Mouse (Mus musculus): Measurements from ENCODE around the gene Epdr1. TPM values are rescaled to one million over a fixed set of nuclear protein-coding genes. Genes with fewer than 3 reads are reported as not detected.

Gene Epdr1
- total RNA-seq (2022) = 100 to 1,000 TPM in 2 of 4 experiments, 10 to 100 TPM in 2; 98.0 to 108 (median 103) TPM

DNA sequence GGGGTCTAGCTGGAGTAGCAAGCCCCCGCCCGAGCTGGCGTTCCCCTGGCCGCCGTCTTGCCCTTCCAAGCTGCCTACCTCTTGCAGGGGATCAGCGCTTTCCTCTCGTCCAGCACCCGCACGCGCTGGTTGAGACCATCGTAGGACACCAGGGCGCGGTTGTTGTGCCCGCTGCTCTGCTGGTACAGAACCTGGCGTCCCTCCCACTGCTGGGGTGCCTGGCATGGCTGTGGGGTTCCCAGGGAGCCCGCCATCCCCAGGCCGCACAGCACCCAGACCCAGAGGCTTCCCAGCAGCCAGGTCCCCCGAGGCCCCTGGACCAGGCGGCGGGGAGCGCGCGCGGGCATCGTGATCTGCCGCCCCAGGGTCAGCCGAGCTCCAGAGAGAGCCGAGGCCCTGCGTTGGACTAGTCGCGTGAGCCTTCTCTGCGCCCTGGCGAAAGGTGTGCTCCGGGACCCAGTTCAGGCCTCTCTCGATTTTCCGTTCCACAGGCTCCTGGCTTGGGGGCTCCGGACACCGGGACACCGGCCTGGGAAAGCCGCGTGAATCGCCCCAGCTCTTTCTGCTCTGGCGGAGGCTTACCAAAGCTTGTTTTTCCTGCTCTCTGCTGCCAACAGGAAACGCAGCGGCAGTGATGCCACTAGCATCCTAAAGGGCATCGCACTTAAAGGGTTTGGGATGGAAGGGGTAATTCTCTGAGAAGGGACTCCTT is at the start of gene Epdr1:
Gene Epdr1, minus strand, starts transcription at position 712 of the 712 bp plus-strand sequence.
- peak; percentile 60 to 66 for DNase-seq (ENCODE audit: low spot score in 2 of 2)

DNA sequence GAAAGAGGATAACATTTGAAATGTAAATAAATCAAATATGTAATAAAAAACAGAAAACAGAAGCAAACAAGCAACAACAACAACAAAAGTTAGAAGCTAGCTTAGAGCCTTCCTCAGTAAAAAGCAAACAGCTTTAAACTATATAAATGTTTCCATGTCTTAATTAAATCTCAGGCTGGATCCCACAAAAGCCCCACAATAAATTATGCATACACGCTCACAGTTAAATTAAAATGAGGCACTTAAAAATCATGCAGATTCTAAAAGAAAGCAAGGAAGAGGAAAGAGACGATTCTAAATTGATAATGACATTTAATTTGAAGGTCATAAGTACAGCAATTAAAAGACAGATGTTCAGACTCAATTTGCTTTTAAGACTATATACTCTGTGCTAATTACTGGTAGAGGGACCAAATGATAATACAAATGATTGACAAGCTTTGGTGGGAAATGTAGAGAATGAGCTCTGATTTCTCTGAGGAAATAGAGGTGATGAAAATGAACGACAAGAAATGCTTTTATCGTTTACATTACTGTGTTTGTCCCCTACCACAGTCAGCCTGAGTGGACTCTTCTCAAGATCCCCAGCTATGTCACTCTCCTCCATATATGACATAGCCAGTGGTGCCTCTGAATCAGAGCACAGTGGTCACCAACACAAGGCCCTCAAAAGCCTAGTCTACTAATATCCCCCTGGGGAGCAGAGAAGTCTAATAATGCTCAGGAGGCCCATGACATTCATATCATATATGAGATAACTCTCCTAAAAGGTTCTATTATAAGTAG is 48.8 kb upstream of the Epdr1 start:
- no peak for DNase-seq (ENCODE audit: low spot score in 2 of 2)

GRCm38 (mm10) chr13:19652405-19652804 is 32.7 kb upstream of the Epdr1 start:
- DNase-seq (ENCODE audit: low spot score in 2 of 2) = no peak

- no peak for DNase-seq (ENCODE audit: low spot score in 2 of 2)
Observed at GRCm38 (mm10) chr13:19649824-19650223, 30.1 kb upstream of the Epdr1 start.

- no peak for DNase-seq (ENCODE audit: low spot score in 2 of 2)
Observed at GRCm38 (mm10) chr13:19644225-19644624, 24.5 kb upstream of the Epdr1 start.

GRCm38 (mm10) chr13:19643519-19643918 is 23.8 kb upstream of the Epdr1 start:
- no peak for DNase-seq (ENCODE audit: low spot score in 2 of 2)

- no peak for DNase-seq (ENCODE audit: low spot score in 2 of 2)
Observed at GRCm38 (mm10) chr13:19640203-19640851, 20.6 kb upstream of the Epdr1 start.

DNA sequence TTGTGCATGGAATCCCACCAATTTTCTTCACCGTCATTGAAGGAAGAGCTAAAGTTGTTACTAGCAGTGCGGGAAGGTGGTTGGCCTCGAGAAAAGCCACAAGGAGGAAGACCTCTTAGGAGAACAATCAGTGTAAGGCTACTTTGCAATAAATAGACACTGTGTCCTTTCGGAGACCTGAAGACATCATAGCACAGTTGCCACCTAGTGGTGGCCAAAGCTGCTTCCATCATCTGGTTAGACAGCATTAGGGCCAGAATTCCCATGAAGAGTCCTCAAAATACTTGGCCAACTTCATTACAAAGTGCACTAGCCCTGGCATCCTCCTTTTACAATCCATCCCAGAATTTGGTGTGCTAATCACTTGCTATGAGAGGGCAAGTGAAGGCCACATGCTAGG is 16.4 kb upstream of the Epdr1 start:
- no peak for DNase-seq (ENCODE audit: low spot score in 2 of 2)

DNA sequence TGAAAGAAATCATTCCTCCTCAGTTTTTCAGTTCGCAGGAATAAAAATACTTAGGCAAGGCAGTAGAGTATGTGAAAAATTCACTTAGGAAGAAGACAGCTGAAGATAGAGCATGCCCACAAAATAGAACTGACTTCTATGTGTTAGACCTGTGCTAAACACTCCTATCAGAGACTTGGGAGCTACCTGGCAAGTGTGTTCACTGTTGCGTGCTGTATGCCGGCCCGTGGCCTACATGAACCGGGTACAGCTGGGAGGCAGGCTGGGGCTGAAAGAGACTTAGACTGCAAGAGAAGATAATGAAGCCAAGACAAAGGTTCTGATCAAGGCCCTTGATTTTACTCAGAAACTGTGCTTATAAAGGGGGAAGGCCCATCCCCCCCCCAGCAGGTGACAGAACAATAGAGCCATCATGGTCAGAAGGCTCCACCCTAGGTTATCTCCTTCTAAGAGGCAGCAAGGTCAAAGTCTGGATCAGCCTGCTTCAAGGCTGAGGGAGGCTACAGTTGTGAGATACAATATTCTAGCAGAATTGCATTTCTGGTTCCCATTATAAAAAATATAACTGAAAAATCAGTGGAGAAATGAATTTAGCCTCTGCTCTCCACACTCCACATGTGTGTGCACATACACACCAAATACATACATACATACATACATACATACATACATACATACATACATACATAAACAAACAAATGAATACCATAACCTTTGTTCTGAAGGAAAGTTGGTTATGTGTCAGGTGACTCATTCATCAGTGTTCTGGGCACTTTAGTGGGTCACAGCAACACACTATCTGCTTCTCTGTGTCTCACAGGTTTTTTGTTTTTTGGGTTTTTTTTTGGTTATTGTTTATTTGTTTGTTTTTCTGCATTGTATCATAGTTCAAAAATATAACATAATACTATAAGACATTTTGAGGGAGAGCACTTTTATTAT is 11.3 kb upstream of the Epdr1 start:
- DNase-seq (ENCODE audit: low spot score in 2 of 2) = no peak

DNA sequence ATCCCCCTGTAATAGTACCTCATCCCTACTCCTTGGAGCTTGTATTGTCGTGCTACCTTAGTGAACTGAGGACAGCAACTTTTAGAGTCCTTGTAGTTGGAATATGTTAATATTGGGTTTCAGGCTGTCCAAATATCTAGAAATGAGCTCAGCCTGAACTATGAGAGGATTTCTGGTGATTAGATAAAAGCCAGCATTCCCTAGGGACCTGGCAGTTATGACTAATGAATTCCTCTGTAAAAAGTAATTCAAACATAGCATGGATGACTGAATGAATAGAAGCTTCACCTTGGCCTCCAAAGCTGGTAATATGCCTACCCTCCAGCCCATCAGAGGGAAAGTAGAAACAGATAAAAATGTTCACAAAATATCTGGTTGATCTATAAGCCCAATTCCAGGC is 6.7 kb upstream of the Epdr1 start:
- DNase-seq (ENCODE audit: low spot score in 2 of 2) = no peak

DNA sequence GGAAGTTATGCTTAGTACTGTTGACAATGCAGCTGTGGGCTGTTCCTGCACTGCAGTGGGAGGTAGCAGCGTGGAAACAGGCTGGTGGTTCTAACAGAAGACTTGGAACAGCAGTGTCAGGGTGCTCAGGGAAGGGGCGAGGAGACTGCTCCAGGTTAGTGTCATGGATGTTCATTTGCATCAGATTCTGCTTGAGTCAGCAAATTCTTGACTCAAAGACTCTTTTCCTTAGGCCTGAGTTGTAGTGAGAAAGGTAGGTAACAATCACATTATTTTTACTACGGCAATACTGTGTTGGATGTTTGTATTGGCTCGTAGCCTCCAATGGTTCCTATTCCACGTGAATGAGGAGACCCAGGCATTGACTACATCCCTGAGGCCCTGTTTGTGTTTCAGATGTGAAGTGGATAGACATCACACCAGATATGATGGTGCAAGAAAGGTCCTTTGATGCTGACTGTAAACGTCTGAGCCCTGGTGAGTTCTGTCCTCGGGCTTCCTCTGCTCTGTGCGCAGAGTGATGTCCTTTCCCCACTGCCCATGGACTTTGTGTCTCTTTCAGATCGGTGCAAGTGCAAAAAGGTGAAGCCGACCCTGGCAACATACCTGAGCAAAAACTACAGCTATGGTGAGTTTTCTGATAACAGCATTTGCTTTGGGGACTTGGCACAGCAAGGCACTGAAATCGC is 5.0 kb upstream of the Epdr1 start:
- DNase-seq (ENCODE audit: low spot score in 2 of 2) = no peak

- no peak for DNase-seq (ENCODE audit: low spot score in 2 of 2)
Observed at GRCm38 (mm10) chr13:19623228-19623905, 3.6 kb upstream of the Epdr1 start.

GRCm38 (mm10) chr13:19622573-19623227 is 3.0 kb upstream of the Epdr1 start, which contains the start of gene Sfrp4:
Gene Sfrp4 (plus strand): TSS chr13:19623104.
- DNase-seq (ENCODE audit: low spot score in 2 of 2) = peak in 1 of 2 experiments; percentile 36

GRCm38 (mm10) chr13:19618841-19619215 is 899 bp downstream of the Epdr1 start:
- DNase-seq (ENCODE audit: low spot score in 2 of 2) = no peak

GRCm38 (mm10) chr13:19618081-19618480 is 1.6 kb downstream of the Epdr1 start:
- no peak for DNase-seq (ENCODE audit: low spot score in 2 of 2)

- DNase-seq (ENCODE audit: low spot score in 2 of 2) = no peak
Observed at GRCm38 (mm10) chr13:19614311-19614710, 5.4 kb downstream of the Epdr1 start.

DNA sequence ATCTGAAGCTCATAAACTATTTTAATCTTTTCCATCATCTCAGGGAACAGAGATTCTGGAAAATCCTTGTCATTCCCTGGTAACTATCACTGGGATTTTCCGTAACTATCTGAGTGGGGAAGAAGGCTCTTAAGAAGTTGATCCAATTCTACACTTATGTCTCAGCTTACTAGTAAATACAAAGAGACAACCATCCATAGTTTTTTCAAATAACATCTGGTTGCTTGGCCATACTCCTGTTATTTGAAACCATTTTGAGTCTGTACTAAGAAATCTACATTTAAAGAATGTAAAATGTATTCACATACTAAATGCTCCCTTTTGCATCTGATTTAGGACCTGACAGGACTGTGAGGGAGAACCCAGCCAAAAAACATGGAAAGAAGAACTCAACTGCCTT is 6.3 kb downstream of the Epdr1 start:
- DNase-seq (ENCODE audit: low spot score in 2 of 2) = no peak

- no peak for DNase-seq (ENCODE audit: low spot score in 2 of 2)
Observed at GRCm38 (mm10) chr13:19612963-19613362, 6.8 kb downstream of the Epdr1 start.

DNA sequence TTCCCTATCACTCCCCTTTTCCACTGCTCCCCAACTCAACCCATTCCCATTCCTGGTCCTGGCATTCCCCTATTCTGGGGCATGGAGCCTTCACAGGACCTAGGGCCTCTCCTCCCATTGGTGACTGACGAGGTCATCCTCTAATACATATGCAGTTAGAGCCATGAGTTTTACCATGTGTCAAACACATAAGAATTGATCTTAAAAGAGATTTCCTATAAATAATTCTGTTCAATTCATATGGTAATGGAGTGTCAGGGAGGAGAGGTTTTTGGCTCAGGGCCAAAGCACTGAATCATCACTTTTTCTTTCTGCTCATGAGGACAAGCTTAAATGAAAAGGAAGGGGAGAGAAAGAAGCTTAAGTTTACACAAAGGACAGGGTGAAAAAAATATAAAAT is 7.4 kb downstream of the Epdr1 start:
- DNase-seq (ENCODE audit: low spot score in 2 of 2) = no peak
